Mouse (Mus musculus) T-helper 1 cell (primary cell): ENCODE results near the gene Lrsam1.

ENCODE experiments used
- in situ Hi-C: fragments of 300-600 bp; cut with MboI, MseI; formaldehyde crosslinking; loops from one replicate; pipeline ENCODE4 v1.15.1; 2025; ENCODE audit warnings: high pct_unique_total_duplicates

Lrsam1 gene

DNA sequence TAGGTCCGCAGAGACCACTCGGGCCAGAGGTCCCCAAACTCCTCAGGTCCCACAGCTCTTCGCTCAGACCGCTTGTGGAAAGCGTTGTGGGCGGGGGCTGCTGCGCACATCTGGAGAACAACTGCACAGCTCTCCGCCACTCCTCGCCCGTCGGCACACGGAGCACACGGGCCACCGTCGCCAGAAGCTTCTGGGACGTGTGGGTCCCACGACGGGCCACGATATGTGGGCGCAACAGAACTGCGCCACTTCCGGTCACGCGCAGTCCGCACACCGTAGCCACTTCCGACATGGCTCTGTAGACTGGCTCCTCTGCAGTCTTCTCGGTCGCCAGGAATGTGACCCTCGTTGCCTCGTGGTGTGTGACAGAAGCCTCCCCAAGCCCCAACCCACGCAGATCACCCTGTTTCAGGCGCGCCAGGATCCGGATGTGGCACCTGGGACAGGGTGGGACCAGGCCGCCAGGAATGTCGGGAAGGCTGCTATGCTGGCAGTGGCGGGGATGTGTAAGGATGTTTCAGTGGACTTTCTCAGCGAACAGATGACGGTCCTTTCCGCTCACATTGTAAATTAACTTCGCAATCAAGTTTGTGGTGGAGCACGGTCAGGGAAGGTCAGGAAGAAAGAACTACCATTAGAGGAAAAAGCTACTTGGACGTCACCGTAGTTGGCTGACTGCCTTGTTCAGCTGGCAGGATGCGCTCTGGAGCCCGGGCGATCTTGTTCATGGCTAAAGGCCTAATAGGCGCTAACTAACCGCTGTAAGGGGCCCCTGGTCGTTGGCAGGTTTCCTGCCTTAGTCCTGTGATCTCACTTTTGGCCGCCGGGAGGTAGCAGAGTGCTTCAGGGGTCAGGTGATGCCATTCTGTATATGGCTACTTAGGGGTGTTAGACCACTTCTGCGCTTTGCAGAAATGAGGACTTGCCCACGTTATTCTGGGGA, 5.5 kb upstream of the Lrsam1 start:
- in situ Hi-C loops = no loop called here

DNA sequence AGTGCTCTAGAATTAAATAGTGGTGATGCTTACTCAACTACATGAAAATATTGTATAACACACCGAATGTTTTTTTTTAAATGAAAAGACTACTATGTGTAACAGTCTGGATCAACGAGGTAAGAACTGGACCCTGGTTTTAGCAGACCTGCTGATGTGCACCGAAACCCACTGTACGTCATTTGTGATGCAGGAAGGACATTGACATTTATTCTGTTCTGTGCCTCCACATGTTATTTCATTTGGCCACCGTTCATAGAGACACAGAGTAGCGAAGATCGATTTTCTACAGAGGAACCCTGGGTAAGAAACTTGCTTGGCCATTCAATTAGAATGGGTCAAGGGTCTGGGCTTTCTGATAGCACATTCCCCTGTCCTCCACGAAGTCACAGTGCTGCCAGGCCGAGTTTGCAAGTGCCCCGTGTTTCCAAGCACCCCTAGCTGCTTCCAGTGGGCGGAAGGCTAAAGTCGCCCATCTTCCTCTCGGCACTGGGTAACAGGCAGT, 4.8 kb upstream of the Lrsam1 start:
- in situ Hi-C loops = no loop called here

DNA sequence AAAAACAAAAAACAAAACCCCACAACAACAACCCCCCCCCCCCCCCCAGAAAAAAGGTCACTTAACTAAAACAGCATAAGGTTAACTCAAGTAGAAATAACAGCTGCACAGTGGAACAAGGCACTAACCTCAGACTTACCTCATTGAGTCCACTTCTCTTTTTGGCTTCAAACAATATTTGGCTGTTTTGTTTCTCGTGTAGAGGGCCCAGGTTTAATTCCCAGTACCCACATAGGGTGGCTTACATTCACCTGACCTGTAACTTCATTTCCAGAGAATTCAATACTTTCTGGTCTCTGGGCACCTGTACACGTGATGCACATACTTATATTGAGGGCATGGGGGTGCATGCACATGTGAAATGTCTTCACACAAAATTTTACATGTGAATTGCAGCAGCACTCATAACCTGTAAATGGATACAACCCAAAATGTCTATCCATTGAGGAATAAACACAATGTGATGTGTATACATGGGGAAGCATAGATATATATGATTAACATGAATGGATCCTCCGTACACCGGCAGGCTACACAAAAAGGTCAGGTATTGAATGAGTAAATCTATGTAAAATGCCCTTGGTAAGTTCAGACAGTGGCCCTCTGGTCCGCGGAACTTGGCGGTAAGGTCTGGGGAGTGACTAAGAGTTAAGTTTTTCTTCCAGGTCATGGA, 4.2 kb upstream of the Lrsam1 start:
- in situ Hi-C loops = no loop called here

DNA sequence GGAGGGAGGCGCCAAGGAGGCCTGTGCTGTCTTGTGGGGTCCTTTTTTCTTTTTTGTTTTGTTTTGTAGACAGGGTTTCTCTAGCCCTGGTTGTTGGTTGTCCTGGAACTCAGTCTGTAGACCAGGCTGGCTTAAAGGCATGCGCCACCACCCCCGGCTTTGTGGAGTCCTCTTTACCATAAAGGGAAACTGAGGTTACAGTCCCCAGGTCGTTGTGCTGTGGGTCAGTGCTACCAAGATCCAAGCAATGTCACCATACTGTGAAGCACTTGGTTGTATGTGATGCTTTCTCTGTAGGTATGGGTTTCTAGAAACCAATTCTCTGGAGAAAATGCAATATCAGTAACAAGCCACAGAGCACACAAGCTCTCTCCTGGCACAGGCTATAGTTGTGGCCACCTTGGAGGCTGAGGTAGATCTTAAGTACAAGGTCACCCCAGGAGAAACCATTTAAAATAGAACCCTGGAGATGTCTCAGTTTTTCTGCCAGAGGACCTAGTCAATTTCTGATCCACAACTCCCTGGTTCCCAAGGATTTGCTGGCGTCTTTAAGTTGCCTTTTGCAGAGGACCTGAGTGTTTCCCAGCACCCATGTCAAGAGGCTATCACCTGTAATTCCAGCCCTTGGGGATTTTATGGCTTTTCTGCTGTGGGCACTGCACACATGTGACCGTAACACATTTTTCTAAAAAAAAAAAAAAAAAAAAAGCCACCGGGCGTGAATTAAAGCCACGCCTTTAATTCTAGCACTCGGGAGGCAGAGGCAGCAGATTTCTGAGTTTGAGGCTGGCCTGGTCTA, 3.4 kb upstream of the Lrsam1 start:
- in situ Hi-C loops = no loop called here

DNA sequence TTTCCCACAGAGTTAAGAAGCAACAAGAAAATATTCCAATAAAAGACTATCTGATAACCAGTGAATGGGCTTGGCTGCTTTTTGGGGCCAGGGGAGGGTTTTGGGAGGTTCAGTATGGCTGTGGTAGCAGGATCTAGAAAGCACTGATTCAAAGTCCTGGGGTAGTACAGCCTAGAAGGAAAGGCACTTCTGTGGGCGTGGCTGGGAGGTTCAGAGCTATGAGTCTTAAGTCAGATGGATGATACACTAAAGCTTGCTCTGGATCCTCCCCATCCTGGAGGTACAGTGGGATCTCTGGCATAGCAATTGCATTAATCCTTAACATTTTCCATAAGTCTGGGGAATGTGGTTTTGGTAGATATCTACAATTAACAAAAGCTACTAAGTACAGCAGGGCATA, 2.6 kb upstream of the Lrsam1 start:
- in situ Hi-C loops = no loop called here

DNA sequence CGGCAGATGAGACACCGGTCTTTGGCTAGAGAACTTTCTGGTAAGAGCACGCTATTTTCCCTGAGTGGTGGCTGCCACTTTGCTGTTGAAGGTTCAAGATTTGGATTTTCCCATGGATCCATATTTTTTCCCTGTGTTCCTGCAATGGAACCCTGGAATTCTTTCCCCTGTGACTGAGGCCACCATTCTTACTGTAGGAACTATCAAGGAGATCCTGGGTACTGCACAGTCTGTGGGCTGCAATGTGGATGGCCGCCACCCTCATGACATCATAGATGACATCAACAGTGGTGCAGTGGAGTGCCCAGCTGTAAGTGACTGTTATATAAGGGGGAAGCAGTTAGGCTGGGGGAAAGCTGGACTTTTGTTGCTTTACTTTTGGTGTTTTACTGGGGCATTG, 2.1 kb upstream of the Lrsam1 start:
- in situ Hi-C loops = no loop called here

DNA sequence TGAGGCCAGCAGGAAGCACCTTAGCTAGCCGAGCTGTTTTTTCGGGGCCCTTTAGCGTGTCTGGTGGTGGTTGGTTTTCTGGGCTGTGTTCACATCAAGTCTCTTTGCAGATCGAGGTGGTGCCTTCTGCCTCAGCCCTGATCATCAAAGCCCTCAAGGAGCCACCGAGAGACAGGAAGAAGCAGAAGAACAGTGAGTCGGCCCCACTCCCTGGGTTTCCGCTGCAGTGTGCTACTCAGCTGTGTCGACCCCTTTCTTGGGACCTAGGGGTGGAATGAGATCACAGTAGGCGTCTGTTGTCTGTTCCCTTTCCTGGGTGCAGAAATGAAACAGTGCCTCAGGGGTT, 1.4 kb upstream of the Lrsam1 start:
- in situ Hi-C loops = no loop called here

DNA sequence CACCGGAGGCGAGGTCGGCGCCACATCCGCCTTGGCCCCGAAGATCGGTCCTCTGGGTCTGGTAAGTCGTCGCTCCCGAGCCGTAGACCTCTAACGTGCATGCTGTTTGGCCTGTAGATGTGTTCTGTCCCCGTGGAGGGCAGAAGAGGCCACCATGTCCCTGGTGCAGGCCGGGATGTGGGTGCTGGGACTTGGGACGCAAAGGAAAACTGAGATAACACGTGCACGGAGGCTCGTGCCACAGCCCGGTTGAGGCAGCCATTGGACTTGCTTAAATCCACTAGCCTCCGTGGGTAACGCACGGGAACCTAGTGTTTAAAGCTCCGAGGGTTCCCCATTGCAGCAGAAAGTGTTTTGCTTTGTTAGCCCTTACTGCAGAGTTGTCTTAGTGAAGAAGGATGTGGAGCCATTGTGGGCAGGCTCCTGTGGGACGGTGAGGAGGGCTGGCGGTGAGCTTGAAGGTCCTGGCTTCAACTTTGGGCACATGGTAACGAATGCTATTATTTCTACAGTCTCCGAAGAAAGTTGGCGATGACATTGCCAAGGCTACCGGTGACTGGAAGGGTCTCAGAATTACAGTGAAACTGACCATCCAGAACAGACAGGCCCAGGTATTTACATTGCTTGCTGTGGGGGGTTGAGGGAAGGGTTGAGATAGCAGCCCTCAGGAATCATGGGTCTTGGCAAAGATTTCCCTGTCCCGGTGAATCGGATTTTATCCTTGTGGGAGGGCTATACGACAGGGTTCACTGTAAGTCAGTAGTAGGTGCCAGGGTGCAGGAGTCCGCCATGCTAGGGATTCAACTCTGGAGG, 854 bp upstream of the Lrsam1 start:
- in situ Hi-C loops = no loop called here

DNA sequence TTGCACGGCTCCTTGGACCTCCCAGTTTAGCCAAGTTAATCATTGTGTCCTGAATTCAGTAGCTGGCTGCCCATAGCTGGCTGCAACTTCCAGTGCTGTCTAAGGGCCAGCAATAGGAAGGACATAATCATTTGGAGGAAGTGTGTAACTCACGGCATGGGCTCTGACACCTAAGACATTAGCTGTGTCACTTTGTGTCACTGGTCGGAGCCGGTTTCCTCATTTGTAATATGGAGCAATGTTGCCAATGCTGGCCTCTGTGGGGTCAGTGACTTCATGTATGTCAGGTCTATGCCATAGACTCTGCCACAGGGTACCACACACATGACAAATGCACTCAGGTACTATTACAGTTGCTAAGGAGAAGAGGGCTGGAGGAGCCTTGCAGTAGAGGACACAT, 1.1 kb downstream of the Lrsam1 start:
- in situ Hi-C loops = no loop called here

DNA sequence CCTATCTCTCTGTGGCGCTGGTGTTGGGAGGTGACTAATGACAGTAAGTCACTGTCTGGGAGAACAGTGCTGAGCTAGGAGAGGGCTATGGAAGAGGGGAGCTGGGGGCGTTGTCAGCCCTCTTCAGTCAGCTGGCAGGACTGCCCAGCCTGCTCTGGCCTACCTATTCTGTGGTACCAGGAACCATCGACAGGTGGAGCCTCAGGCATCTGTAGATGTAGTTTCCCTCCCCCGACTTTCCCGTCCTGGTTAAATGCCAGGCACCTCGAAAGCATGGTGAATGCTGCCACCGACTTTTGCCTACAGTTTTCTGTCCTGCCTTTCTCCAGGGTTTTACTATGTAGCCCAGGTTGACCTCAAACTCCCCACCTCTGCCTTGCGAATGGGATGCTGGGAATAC, 4.1 kb downstream of the Lrsam1 start:
- in situ Hi-C loops = no loop called here

DNA sequence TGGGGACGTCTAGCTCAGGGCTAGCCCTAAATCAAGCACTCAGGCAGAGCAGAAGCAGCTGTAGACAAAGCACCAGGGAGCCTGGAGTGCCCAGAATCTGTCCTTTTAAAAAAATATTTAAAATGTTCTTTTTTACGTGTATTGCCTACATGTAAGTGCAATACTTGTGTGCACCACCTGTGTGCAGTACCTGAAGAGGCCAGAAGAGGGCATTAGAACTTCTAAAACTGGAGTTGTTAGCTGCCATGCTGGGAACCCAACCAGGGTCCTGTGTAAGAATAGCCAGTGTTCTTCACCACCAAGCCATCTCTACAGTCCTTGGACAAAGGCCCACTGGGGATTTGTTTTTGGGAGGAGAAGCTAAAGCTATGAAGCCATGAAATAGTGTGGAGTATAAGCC, 6.8 kb downstream of the Lrsam1 start:
- in situ Hi-C loops = no loop called here

DNA sequence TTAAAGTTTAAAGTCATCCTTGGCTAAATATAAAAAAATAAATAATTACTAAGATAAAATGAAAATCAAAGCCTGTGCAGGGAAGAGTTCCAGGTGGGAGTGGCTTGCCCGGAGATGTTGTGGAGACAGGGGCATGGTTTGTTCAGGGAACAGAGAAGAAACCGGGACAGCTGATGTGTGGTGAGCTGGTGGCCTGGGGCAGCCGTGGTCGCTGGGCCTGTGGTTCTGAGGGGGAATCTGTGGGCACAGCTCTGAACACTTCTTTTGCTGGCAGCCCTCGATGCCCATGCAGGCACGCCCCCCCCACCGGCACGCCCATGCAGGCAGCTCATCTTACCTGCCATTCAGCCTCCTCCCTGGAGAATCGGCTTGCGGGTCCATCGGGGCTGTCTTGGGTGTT, 14.0 kb downstream of the Lrsam1 start:
- in situ Hi-C loops = no loop called here

DNA sequence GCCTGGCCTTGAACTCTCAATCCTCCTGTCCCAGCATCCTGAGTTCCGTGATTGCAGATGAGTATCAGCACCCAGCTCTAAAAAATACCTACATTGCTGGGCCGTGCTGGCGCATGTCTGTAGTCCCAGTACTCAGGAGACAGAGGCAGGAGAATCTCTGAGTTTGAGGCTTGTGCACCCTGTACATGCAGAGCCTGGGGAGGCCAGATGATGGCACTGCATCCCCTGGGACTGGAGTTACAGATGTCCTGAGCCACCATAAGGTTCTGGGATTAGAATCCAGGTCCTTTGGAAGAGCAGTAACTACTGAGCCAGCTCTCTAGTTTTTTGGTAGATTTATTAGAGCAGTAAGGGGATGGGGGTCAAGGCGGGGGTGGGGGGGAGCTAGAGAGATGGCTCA, 20.9 kb downstream of the Lrsam1 start:
- in situ Hi-C loops = no loop called here

DNA sequence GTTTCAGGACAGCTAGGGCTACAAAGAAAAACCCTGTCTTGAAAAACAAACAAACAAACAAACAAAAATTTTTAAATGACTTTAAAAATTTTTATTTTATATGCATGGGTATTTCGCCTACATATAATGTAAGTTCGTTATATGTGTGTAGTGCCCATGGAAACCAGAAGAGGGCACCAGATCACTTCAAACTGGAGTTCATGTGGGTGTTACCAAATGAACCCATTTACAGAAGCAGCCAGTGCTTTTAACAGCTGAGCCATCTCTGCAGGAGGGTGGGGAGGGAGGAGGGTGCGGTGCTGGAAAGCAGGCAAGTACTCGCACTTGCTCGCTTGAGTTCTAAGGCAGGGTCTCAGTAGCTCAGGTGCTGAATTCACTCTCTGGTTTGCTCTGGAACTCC, 22.0 kb downstream of the Lrsam1 start:
- in situ Hi-C loops = no loop called here

DNA sequence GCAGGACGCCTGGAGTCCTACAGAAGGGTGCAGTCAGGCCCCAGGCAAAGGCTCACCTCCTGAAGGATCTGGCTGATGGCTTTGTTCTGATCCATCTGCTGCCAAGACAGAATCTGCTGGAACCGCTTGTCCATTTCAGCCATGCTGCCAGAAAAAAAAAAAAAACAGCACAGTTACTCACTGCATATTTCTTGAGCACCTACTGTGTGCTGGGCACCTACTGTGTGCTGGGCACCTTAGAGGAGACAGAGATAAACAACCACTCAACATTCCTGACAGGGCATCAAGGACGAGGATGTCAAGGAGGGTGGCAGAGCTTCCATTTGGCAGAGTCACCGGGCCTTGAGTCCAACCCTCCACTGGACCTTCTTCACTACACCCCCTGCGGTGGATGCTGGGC, 22.7 kb downstream of the Lrsam1 start:
- in situ Hi-C loops = no loop called here

DNA sequence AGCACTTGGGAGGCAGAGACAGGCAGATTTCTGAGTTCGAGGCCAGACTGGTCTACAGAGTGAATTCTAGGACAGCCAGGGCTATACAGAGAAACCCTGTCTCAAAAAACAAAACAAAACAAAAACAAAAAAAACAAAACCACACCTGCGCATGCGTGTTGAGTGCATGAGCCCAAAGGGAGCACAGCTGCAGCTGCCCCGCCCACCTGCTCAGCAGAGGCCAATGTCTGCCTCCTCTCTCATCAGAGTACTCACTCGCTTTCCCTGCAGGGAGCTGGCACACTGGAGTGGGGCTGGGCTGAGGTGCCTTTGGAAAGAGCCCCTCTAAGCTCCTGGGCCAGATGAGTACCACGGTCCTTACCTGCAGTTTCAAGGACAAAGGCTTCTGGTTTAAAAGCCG, 29.7 kb downstream of the Lrsam1 start:
- in situ Hi-C loops = no loop called here

DNA sequence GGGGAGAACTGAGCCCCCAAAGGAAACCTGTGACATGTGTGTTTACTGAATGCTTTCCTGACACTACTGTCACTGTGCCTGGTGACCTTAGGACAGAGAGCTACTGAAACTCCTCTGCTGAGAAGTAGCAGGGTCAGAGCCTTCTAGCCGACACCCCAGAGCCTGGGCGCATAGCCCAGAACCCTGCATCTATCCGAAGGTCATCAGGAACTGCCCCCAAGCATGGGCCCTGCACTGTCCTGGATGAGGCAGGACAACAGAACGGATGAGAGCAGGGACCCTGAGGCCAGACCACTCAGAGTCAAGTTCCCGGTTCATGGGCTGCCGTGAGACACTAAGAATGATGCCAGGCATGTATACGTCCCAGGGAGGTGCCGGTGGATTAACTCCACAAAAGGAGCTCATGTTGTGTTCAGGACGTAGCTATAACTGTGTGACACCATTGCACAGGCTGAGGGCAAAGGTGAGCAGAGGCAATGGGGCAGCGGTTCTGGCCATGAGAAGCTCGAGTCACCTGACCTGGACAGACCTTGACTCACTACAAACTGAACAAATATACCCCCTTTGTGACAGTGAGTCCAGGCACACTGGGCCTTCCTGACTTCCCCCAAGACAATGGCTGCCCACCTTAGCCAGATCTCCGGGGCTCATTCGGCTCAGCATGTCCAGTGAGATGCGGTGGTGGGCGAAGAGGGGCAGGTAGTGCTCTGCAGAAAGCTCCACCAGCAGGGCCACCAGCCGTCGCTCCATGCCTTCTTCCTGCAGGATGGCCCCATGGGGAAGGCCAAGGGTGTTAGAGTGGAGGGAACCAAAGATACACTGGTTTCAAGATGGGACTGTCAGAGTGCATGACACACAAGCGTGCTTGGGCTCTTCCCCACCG, 32.2 kb downstream of the Lrsam1 start:
- in situ Hi-C loops = no loop called here

DNA sequence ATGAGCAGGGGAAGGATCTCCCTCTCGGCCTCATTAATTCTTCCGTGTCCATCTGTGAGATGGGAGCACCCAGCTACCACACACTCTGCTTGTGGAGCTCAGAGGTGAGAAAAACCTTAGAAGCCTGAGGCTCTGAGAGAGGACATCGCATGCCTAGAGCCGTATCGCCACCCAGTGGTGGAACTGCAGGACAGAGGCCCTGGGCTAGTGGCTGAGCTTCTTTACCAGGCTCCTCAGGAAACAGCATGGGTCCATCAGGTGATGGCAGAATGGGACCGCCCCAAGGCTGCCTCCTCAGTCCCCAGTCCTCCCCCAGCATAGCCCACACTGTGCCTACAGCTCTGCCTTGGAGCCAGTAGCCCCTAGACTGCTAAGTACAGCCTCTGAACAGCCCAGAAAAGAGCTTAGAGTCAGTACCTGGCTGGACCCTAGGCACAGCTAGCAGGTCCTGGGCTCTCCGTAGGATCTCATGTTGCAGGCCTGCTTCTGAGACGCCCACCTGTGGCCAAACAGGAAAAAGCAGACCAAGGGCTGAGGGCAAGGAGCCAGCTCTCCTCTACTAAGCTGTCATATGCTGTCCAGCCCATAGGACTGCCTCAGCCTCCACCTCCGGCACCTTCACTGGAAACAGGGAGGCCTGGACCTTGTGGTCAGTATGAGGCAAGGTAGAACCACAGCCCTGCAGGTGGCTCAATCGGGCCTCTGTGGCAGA, 33.0 kb downstream of the Lrsam1 start:
- in situ Hi-C loops = no loop called here

DNA sequence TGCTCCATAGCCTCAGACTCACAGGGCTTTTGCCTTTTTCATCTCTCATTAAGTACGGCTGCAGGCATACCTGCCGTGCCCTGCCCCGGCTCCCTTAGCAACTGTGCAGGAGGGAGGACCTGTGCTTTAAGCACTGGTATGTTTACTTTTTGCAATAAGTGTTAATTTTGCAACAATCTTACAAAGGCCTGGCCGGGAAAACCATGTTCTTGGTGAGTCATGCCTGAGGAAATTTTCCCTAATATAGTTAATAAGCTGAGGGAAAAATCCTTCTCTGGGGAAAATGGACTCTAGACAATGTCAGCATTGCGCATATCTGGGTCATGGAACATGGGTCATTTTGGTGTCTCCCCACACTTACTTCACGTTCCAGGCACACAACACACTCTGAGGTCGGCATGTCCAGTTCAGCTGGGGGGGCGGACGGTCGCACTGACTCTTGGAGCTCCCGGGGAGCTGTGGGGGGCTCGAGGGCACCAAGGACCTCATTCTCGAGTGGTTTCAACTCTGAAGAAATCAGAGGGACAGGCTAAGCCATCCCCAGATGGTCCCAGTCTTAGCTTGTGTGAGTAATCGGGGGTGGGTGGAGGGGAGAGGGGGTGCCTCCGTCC, 33.7 kb downstream of the Lrsam1 start:
- in situ Hi-C loops = no loop called here
